Mouse (Mus musculus) kidney, adult 2 months (tissue): Measurements from ENCODE around the gene Atat1. TPM values are rescaled to one million over a fixed set of nuclear protein-coding genes. Genes with fewer than 3 reads are reported as not detected.

Experiments used
- DNase-seq: peaks from one replicate; pipeline ENCODE4 v3.0.0; 2021
- H3K27ac ChIP-seq: fragments of 200-500 bp; 2 replicates; pipeline ENCODE4 v1.5.1; 2012; ENCODE audit warnings: low read depth, low read length, control low read depth, inconsistent platforms; ENCODE audit not compliant: insufficient read depth
- H3K27me3 ChIP-seq: fragments of 200-500 bp; replicated peaks from 2 replicates; pipeline ENCODE4 v1.6.1; 2012; ENCODE audit warnings: mild to moderate bottlenecking, moderate library complexity, low read length, inconsistent platforms; ENCODE audit not compliant: control insufficient read depth, insufficient read depth
- H3K36me3 ChIP-seq: fragments of 200-500 bp; 2 replicates; pipeline ENCODE4 v1.6.1; 2012; ENCODE audit warnings: mild to moderate bottlenecking, moderate library complexity, low read length, inconsistent platforms; ENCODE audit not compliant: control insufficient read depth, insufficient read depth
- H3K4me1 ChIP-seq: fragments of 200-500 bp; 2 replicates; pipeline ENCODE4 v1.6.1; 2011; ENCODE audit warnings: low read length; ENCODE audit not compliant: control insufficient read depth, insufficient read depth
- H3K4me3 ChIP-seq: fragments of 200-500 bp; 2 replicates; pipeline ENCODE4 v1.5.1; 2011; ENCODE audit warnings: mild to moderate bottlenecking, low read depth, low read length, control low read depth; ENCODE audit not compliant: insufficient read depth
- CTCF ChIP-seq: fragments of 200-500 bp; conservative IDR thresholded peaks from 2 replicates; pipeline ENCODE4 v1.5.1; 2011; ENCODE audit warnings: low read depth, mild to moderate bottlenecking, control low read depth, low read length, moderate library complexity, mixed read lengths; ENCODE audit not compliant: insufficient read depth, insufficient read length
- POLR2A ChIP-seq: fragments of 200-500 bp; IDR thresholded peaks from one replicate; pipeline ENCODE4 v1.6.1; 2011; ENCODE audit warnings: low read depth, low read length, control low read depth
- WGBS: fragments of 180-500 bp; shearing (Covaris S2); methylation state at CpG from one replicate; pipeline ENCODE4 v1.1.7; 2018; 5-methylcytosine and 5-hydroxymethylcytosine counted together
- polyA plus RNA-seq: library from polyadenylated mRNA; depleted of rRNA; stranded (reverse); fragments of >200 nt; gene quantifications from 2 replicates; pipeline ENCODE4 v1.2.3, GENCODE M21; 2012

Gene Atat1
- polyA plus RNA-seq, 1 experiment = 42.9 TPM

GRCm38 (mm10) chr17:35922566-35922965 lies 12.7 kb upstream of the Atat1 start:
- no peak overlapping the region for H3K4me3 ChIP-seq
- peaks cover 28% of the 10 kb centered on the region; the same call in 1 of the 2 replicates for H3K4me1 ChIP-seq
- 53% methylated on average over 3 of the region's 3 CpGs for WGBS
- TF ChIP-seq CTCF (no peak), POLR2A (no peak)
- H3K36me3 ChIP-seq = peaks cover 11% of the 10 kb centered on the region
- no peaks in the 10 kb centered on the region for H3K27me3 ChIP-seq
- peak; percentile 75 for DNase-seq
- peak overlapping the region; percentile 57 for H3K27ac ChIP-seq

DNA sequence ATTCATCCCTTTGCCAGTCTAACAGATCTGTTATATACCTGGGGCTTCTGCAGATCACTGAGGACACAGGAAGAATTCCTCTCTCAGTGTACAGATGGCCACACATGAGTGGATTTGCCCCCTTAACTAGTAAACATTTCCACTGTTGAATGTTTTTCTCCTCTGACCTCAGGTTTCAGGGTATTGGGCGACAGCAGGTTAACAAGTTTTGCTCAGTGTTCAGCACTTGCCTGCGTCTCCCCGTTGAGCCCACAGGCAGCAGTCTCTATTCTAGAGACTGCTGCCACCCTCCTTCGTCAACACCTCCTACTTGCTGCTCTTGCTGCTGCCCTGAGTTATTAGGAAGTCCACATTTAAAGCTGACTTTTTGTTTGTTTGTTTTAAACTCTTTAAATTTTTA lies 11.8 kb upstream of the Atat1 start:
- Histone ChIP-seq H3K4me3 (no peak overlapping the region), H3K36me3 (peaks cover 16% of the 10 kb centered on the region), H3K4me1 (peaks cover 28% of the 10 kb centered on the region; the same call in 1 of the 2 replicates), H3K27me3 (no peaks in the 10 kb centered on the region), H3K27ac (peak overlapping the region; percentile 45)
- no peak for TF ChIP-seq POLR2A
- no peak for TF ChIP-seq CTCF
- WGBS = 28% methylated on average over 4 of the region's 4 CpGs
- DNase-seq = peak; percentile 22

- peak overlapping the region; percentile 4; the same call in 1 of the 2 replicates for H3K27ac ChIP-seq
- peak; percentile 42 for TF ChIP-seq CTCF
- TF ChIP-seq POLR2A = no peak
- H3K4me3 ChIP-seq = no peak overlapping the region
- H3K36me3 ChIP-seq = peaks cover 11% of the 10 kb centered on the region
- H3K27me3 ChIP-seq = no peaks in the 10 kb centered on the region
- 58% methylated on average over 5 of the region's 5 CpGs for WGBS
- peak; percentile 67 for DNase-seq
- peaks cover 28% of the 10 kb centered on the region; the same call in 1 of the 2 replicates for H3K4me1 ChIP-seq
Measured at GRCm38 (mm10) chr17:35920862-35921562, 11.1 kb upstream of the Atat1 start.

DNA sequence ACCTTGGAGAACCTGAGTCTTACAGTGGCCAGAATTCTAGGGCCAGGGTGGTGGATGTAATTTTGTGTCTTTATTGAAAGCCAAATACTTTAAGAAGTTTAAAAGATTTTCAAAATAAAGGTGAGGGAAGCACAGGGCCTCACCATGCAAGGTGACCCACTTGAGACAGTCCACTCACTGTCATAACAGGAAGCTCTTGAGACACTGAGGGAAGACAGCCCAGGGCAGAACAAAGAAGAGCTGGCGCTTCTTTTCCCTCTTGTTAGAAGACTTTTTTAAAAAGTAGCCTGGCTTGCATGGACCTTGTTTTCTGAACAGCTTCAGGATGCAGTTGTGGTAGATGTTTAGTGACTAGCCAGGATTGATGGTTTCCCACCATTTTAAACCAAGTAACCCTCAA lies 10.5 kb upstream of the Atat1 start:
- no peak overlapping the region for H3K4me3 ChIP-seq

DNA sequence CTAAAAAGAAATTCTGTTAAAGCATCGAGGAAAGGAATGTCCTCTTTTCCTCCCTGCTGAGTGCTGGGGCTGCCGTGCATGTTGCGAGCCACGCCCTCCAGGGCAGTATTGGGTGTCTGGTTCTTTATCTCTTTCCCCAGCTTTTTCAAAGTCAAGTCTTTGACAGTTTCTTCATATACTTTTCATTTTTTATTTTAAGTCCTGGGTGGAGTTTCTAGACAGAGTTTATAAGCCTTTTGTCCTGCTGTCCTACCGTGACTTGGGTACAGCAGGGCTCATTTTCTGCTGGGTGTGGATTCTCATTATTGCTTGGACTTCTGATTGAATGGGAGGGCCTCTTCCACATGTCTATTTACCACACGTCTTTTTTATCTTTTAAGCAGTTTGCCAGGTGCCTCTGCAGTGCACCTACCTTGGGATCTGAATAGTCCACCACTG lies 10.0 kb upstream of the Atat1 start:
- Histone ChIP-seq H3K4me1 (peaks cover 28% of the 10 kb centered on the region; the same call in 1 of the 2 replicates), H3K36me3 (peaks cover 11% of the 10 kb centered on the region), H3K27ac (0 out of 2 replicates have a peak overlapping the region, but pooled peaks have one; percentile 73), H3K4me3 (no peak overlapping the region), H3K27me3 (no peaks in the 10 kb centered on the region)
- no peak for DNase-seq
- TF ChIP-seq CTCF (no peak), POLR2A (no peak)
- 23% methylated on average over 6 of the region's 6 CpGs for WGBS

More for the DNA sequence above, 10.5 kb upstream of the Atat1 start:
- WGBS = 52% methylated on average over 1 of the region's 1 CpGs
- TF ChIP-seq CTCF (no peak), POLR2A (no peak)
- H3K36me3 ChIP-seq = peaks cover 11% of the 10 kb centered on the region
- peaks cover 28% of the 10 kb centered on the region; the same call in 1 of the 2 replicates for H3K4me1 ChIP-seq
- no peaks in the 10 kb centered on the region for H3K27me3 ChIP-seq
- no peak for DNase-seq
- H3K27ac ChIP-seq = peak overlapping the region; percentile 24; the same call in 1 of the 2 replicates

GRCm38 (mm10) chr17:35919060-35919715 lies 9.3 kb upstream of the Atat1 start:
- no peaks in the 10 kb centered on the region for H3K27me3 ChIP-seq
- TF ChIP-seq POLR2A (no peak), CTCF (no peak)
- H3K27ac ChIP-seq = peak overlapping the region; percentile 100
- peak overlapping the region; percentile 40 for H3K4me3 ChIP-seq
- under 1% methylated on average over 7 of the region's 7 CpGs for WGBS
- H3K4me1 ChIP-seq = peaks cover 28% of the 10 kb centered on the region; the same call in 1 of the 2 replicates
- peaks cover 11% of the 10 kb centered on the region for H3K36me3 ChIP-seq
- DNase-seq = peak; percentile 98

GRCm38 (mm10) chr17:35918276-35919059 lies 8.6 kb upstream of the Atat1 start:
- H3K4me1 ChIP-seq = peaks cover 28% of the 10 kb centered on the region; the same call in 1 of the 2 replicates
- no peak for TF ChIP-seq CTCF
- TF ChIP-seq POLR2A = peak; percentile 41
- H3K4me3 ChIP-seq = peak overlapping the region; percentile 99
- no peaks in the 10 kb centered on the region for H3K27me3 ChIP-seq
- DNase-seq = peak; percentile 70
- WGBS = 0% methylated on average over 11 of the region's 11 CpGs
- peaks cover 11% of the 10 kb centered on the region for H3K36me3 ChIP-seq
- H3K27ac ChIP-seq = peak overlapping the region; percentile 100
